Mouse (Mus musculus): ENCODE measurements at regions not wholly inside any gene's neighbourhood (a gene's known extent, or its start where the extent isn't known, plus 50 kb on each side); places are given as distances from the start of the nearest gene placed in this dataset.
"Not testable (repeated sequence)": the region's sequence is repeated elsewhere in the genome, so short reads cannot be mapped to it uniquely, and the experiment has no call there.

DNA sequence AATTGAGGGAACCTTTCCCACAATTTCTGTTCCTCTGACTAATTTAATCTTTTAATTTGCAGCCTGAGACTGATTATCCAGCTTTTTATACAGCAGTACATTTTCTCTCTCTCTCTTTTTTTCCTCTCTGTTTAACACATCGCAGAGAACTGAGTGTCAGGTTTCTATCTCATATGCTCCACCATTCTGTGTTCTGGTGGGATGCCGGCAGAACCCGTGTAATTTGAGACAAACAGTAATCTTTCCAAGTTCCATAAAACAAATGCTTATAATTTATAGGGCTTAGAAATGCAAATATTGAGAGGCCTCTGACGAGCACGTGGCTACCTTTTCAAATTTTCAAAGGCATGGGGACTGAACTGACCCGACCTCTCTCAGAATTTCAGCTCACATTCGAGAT lies 59.1 kb downstream of the Zbtb18 start:
- DNase-seq (ENCODE audit: low spot score in 2 of 2) = no peak

- no peak for DNase-seq (ENCODE audit: low spot score in 2 of 2)
These were observed 61.8 kb downstream of the Zbtb18 start for GRCm38 (mm10) chr1:177503946-177504345.

- DNase-seq (ENCODE audit: low spot score in 2 of 2) = no peak
These were observed 62.6 kb downstream of the Zbtb18 start for GRCm38 (mm10) chr1:177504743-177505142.

- DNase-seq (ENCODE audit: low spot score in 2 of 2) = not testable (repeated sequence)
These were observed 65.2 kb downstream of the Zbtb18 start for GRCm38 (mm10) chr1:177507398-177507797.

DNA sequence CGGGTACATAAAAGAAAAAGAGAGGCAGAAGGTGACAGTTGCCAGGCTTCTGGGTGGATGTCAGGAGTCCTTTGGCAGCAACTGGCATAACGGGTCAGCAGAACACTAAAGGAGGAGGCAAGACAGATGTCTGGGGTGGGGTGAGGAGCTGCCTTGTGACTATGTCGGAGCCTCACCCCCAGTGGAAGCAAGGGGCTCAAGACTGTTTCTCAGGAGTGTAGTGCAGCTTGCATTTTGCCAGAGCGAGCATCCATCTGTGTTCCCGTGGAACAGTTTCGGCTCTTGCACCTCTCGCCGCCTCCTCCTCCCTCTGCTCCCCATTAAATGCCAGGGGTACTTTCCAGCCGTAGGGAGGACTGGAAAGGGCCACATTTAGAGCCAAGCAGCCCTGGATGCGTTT lies 67.6 kb downstream of the Zbtb18 start:
- no peak for DNase-seq (ENCODE audit: low spot score in 2 of 2)

- no peak for DNase-seq (ENCODE audit: low spot score in 2 of 2)
These were observed 70.0 kb downstream of the Zbtb18 start for GRCm38 (mm10) chr1:177512116-177512515.

GRCm38 (mm10) chr1:177517934-177518610 lies 75.9 kb downstream of the Zbtb18 start:
- no peak for DNase-seq (ENCODE audit: low spot score in 2 of 2)

- no peak for DNase-seq (ENCODE audit: low spot score in 2 of 2)
These were observed 76.9 kb downstream of the Zbtb18 start for GRCm38 (mm10) chr1:177518897-177519513.

- no peak for DNase-seq (ENCODE audit: low spot score in 2 of 2)
These were observed 79.0 kb downstream of the Zbtb18 start for GRCm38 (mm10) chr1:177521110-177521509.

DNA sequence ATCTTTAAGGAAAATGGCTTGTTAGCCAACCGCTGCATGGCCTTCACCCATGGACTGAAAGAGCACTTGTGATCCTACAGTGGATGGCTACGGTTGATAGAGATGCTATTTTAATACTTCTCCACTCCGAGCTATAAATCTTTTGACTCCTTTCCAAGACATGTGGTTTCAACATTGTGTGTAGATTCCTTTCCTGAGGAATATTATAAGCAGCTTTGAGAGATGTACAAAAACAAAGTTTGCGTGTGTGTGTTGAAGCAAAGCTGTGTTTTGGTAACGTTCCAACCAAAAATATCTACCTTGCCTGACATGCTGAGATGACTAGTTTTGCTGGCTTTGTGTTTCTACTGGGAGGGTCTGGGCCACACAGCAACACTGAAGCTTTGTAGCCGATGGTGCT lies 83.0 kb downstream of the Zbtb18 start:
- no peak for DNase-seq (ENCODE audit: low spot score in 2 of 2)

DNA sequence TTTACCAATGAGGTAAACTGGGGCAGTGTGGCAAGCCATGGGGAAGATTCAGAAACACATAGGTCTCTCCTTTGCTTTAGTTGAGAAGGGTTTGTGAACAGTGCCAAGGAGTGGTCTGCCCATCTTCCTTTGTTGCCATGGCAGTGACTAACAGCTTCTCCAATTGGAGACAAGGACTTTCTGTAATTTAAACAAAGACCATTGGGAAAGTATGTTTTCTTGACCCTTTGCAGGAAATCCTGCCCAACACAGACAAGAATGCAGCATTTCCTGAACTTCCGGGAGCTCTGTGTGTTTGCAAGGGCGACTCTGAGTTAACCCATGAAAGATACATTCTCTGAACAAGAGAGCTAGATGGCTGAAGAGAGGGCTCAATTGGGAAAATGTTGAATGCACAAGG lies 89.6 kb downstream of the Zbtb18 start:
- DNase-seq (ENCODE audit: low spot score in 2 of 2) = no peak

DNA sequence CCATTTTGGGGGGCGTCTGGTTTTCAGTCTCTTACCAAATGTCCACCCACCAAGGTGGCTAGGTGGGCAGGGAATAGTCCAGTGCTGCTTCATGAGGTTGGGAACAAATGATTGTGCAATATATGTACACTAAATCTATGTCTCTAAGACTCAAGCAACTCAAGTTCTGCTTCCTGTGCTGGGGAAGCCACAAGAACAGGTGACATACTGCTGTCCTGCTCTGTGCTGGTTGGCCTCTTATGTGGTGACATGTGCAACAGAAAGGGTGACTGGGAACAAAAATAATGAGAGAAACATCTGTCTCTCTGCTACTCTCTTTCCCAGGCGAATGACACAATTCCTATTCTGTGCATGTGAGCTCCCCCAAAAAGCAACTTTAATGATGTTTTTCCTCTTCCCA lies 90.5 kb downstream of the Zbtb18 start:
- DNase-seq (ENCODE audit: low spot score in 2 of 2) = no peak

DNA sequence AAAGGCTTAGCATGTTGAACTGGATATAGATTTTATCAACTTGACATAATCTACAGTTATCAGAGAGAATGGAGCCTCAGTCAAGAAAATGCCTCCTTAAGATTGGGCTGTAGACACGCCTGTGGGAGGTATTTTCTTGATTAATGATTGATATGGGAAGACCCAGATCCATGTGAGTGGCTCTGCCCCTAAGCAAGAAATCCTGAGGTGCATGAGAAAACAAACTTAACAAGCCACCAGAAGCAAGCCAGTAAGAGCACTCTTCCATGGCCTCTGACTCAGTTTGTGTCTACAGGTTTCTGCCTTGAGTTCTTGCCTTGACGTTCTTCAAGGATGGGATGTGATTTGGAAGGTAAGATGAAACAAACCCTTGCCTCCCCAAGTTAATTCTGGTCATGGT lies 91.2 kb downstream of the Zbtb18 start:
- DNase-seq (ENCODE audit: low spot score in 2 of 2) = no peak

DNA sequence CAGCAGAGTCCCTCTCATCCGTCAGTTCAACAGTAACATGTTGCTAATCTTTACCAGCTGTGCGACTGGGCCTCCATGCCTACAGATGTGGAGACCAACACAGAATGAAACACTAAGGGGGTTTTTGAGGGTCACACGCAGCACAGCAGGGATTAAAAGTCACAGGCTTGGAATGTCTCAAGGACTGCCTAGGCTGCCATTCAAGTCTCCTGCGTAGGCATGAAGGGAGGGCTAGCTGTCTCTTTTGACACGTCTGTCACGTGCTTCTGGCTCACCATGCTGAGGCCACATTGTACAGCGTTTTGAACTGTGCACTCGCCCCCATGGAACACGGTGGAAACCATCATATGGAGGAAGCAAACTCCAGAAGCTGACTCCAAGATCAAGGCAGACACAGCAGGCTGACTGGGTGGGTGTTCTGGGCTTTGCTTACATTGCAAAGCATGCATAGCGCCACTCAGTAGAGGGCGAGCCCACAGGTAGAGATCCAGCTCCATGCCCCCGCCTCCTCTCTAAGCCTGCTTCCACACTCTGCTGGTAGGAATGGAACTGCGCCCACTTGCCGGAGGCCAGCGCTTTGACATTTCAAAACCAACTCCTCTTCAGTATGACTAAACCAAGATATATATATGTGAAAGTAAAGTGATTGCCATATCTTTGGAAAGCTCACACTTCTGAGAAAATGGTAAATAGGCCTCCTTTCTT lies 103.0 kb downstream of the Zbtb18 start:
- DNase-seq (ENCODE audit: low spot score in 2 of 2) = no peak

DNA sequence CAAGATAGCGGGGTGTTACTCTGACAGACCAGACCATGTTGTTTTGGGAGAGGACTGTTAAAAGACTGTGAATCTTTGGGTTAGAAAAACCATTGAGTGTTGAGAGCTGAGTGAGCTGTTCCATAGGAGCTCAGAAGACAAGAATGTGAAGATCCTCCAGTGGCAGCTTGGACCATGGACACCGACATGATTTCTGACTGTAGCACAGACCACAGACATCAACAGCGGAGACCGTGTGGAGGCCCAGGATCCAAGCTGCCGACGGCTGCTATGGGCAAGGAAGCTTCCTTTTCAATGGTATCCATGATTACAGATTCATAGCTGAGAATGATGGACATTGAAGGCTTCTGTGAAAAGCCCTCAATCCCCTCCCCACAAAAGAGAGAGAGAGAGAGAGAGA lies 105.6 kb downstream of the Zbtb18 start:
- DNase-seq (ENCODE audit: low spot score in 2 of 2) = no peak

GRCm38 (mm10) chr1:177555471-177556291 lies 113.5 kb downstream of the Zbtb18 start:
- DNase-seq (ENCODE audit: low spot score in 2 of 2) = no peak

GRCm38 (mm10) chr1:177557432-177557831 lies 115.3 kb downstream of the Zbtb18 start:
- DNase-seq (ENCODE audit: low spot score in 2 of 2) = no peak

- DNase-seq (ENCODE audit: low spot score in 2 of 2) = no peak
These were observed 115.7 kb downstream of the Zbtb18 start for GRCm38 (mm10) chr1:177557856-177558255.

DNA sequence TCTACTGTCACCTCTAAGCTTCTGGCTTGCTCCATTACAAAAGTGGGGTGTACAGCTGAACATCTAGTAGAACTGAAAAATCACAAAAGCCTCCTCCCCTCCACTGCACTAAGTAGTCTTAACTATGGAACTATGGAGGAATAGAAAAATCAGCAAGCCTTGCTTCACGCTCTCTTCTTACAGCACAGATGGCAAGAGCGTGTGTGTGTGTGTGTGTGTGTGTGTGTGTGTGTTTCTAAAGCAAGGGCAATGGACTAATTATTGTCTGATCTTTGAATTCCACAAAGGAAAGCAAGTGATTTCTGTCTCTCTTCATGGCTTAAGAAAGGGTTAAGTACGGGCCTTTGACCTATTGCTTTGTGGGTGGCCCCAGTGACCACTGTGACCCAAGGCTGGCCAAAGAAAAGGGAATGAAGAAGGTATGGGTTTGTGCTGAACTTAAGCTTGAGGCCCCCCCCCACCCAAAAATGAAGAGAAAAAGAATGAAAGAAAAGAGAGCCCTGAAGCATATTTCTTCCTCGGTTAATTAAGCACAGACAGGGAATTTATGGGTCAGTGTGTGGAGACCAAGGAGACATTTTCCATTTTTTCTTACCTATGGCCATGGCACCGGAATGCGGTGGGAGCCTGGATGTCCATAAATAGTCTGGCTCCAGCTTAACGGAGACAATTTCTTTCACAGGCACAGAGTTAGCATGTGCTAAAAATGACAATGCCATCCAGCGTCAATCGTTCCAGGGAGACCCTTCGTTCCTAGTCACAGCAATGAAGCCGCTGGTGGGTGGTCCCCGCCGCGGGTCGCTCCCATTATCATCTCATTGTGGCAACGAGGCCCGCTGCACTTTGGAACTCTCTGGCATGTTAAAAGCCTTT lies 119.8 kb downstream of the Zbtb18 start:
- DNase-seq (ENCODE audit: low spot score in 2 of 2) = no peak

- DNase-seq (ENCODE audit: low spot score in 2 of 2) = no peak
These were observed 120.4 kb downstream of the Zbtb18 start for GRCm38 (mm10) chr1:177562589-177562912.

- no peak for DNase-seq (ENCODE audit: low spot score in 2 of 2)
These were observed 123.5 kb downstream of the Zbtb18 start for GRCm38 (mm10) chr1:177565678-177566077.

Measured in frontal cortex, postnatal 10 days (tissue).